Mouse (Mus musculus) liver, embryonic 12.5 days (tissue): Measurements from ENCODE around the gene Serpind1. TPM values are rescaled to one million over a fixed set of nuclear protein-coding genes. Genes with fewer than 3 reads are reported as not detected.
A peak's percentile ranks its signal among the peaks of the same experiment; 100 is the strongest.

ENCODE experiments used
- ATAC-seq: fragments of 200-750 bp; cut with Nextera tagmentation; 2 replicates; pipeline ENCODE4 v1.8.0; 2017; ENCODE audit warnings: moderate number of reproducible peaks, mild to moderate bottlenecking, moderate library complexity
- H3K27ac ChIP-seq: fragments of 300-500 bp; sonication (generic); 2 replicates; pipeline ENCODE4 v1.5.1; 2016; ENCODE audit warnings: mild to moderate bottlenecking
- H3K27me3 ChIP-seq: fragments of 300-500 bp; sonication (generic); replicated peaks from 2 replicates; pipeline ENCODE4 v1.6.1; 2016; ENCODE audit warnings: mild to moderate bottlenecking, moderate library complexity
- H3K36me3 ChIP-seq: fragments of 300-500 bp; sonication (generic); 2 replicates; pipeline ENCODE4 v1.6.1; 2016; ENCODE audit warnings: mild to moderate bottlenecking, moderate library complexity
- H3K4me1 ChIP-seq: fragments of 300-500 bp; sonication (generic); 2 replicates; pipeline ENCODE4 v1.6.1; 2016
- H3K4me2 ChIP-seq: fragments of 300-500 bp; sonication (generic); 2 replicates; pipeline ENCODE4 v1.6.1; 2016; ENCODE audit warnings: mild to moderate bottlenecking, moderate library complexity
- H3K4me3 ChIP-seq: fragments of 300-500 bp; sonication (generic); 2 replicates; pipeline ENCODE4 v1.5.1; 2016; ENCODE audit warnings: mild to moderate bottlenecking, moderate library complexity
- H3K9ac ChIP-seq: fragments of 300-500 bp; sonication (generic); 2 replicates; pipeline ENCODE4 v1.6.1; 2016; ENCODE audit warnings: mild to moderate bottlenecking, moderate library complexity
- H3K9me3 ChIP-seq: fragments of 300-500 bp; sonication (generic); replicated peaks from 2 replicates; pipeline ENCODE4 v1.6.1; 2016; ENCODE audit warnings: mild to moderate bottlenecking, moderate library complexity
- WGBS: fragments of 180-500 bp; shearing (Covaris S2); methylation state at CpG from one replicate; pipeline ENCODE4 v1.1.7; 2016; ENCODE audit not compliant: insufficient replicate concordance; 5-methylcytosine and 5-hydroxymethylcytosine counted together
- polyA plus RNA-seq: library from polyadenylated mRNA; unstranded; fragments of >200 nt; fragmentation: Nextera tagmentation; extraction: Ambion mirVana; gene quantifications from 2 replicates; pipeline ENCODE4 v1.2.1, GENCODE M21; 2016

Gene Serpind1
- 107 and 111 TPM in 2 replicates for polyA plus RNA-seq

- H3K27ac ChIP-seq = peak within 1 kb of the TSS; percentile 64
Observed at GRCm38 (mm10) chr16:17331116-17331515, at the start of gene Serpind1. Serpind1 (plus strand) TSS chr16:17331371.

GRCm38 (mm10) chr16:17283151-17283550 lies 48.0 kb upstream of the Serpind1 start:
- Histone ChIP-seq H3K27me3 (peaks cover 12% of the 10 kb centered on the region), H3K4me3 (no peak overlapping the region), H3K36me3 (peaks cover 53% of the 10 kb centered on the region), H3K27ac (no peak overlapping the region), H3K4me2 (no peak overlapping the region), H3K4me1 (peaks cover 5% of the 10 kb centered on the region), H3K9ac (no peak overlapping the region), H3K9me3 (no peaks in the 10 kb centered on the region)
- ATAC-seq = no peak
- WGBS = 82% methylated on average over 6 of the region's 6 CpGs

More at GRCm38 (mm10) chr16:17331116-17331515, at the start of gene Serpind1:
- peak; percentile 60 for ATAC-seq
- H3K9me3 ChIP-seq = no peaks in the 10 kb centered on the region
- H3K4me3 ChIP-seq = peak within 1 kb of the TSS; percentile 32
- WGBS = 68% methylated on average over 2 of the region's 2 CpGs
- H3K4me1 ChIP-seq = no peaks in the 10 kb centered on the region
- H3K4me2 ChIP-seq = peak within 1 kb of the TSS; percentile 35
- no peaks in the 10 kb centered on the region for H3K27me3 ChIP-seq
- H3K36me3 ChIP-seq = peaks cover 13% of the 10 kb centered on the region
- 0 out of 2 replicates have a peak within 1 kb of the TSS, but pooled peaks have one; percentile 28 for H3K9ac ChIP-seq

GRCm38 (mm10) chr16:17287103-17287502 lies 44.1 kb upstream of the Serpind1 start:
- H3K27me3 ChIP-seq = no peaks in the 10 kb centered on the region
- no peak overlapping the region for H3K27ac ChIP-seq
- H3K9me3 ChIP-seq = no peaks in the 10 kb centered on the region
- no peak overlapping the region for H3K4me2 ChIP-seq
- ATAC-seq = 0 out of 2 replicates have a peak, but pooled peaks have one; percentile 20
- H3K9ac ChIP-seq = no peak overlapping the region
- 0 out of 2 replicates have a peak, but pooled peaks cover 3% of the 10 kb centered on the region for H3K4me1 ChIP-seq
- H3K36me3 ChIP-seq = peaks cover 65% of the 10 kb centered on the region
- no peak overlapping the region for H3K4me3 ChIP-seq
- 71% methylated on average over 2 of the region's 2 CpGs for WGBS

GRCm38 (mm10) chr16:17291016-17291415 lies 40.2 kb upstream of the Serpind1 start:
- no peak for ATAC-seq
- Histone ChIP-seq H3K9me3 (no peaks in the 10 kb centered on the region), H3K27me3 (no peaks in the 10 kb centered on the region), H3K9ac (no peak overlapping the region), H3K4me1 (0 out of 2 replicates have a peak, but pooled peaks cover 3% of the 10 kb centered on the region), H3K36me3 (peaks cover 55% of the 10 kb centered on the region), H3K4me3 (no peak overlapping the region), H3K27ac (no peak overlapping the region), H3K4me2 (no peak overlapping the region)
- WGBS = 85% methylated on average over 2 of the region's 2 CpGs

- Histone ChIP-seq H3K9ac (no peak overlapping the region), H3K4me1 (0 out of 2 replicates have a peak, but pooled peaks cover under 1% of the 10 kb centered on the region), H3K27me3 (no peaks in the 10 kb centered on the region), H3K4me2 (no peak overlapping the region), H3K9me3 (no peaks in the 10 kb centered on the region), H3K4me3 (no peak overlapping the region), H3K27ac (no peak overlapping the region), H3K36me3 (peaks cover 66% of the 10 kb centered on the region)
- WGBS = 2% methylated on average over 2 of the region's 2 CpGs
- no peak for ATAC-seq
Observed at GRCm38 (mm10) chr16:17292751-17293150, 38.4 kb upstream of the Serpind1 start.

- Histone ChIP-seq H3K27me3 (no peaks in the 10 kb centered on the region), H3K4me2 (no peak overlapping the region), H3K9me3 (no peaks in the 10 kb centered on the region), H3K27ac (no peak overlapping the region), H3K4me3 (no peak overlapping the region), H3K36me3 (peaks cover 72% of the 10 kb centered on the region), H3K4me1 (no peaks in the 10 kb centered on the region), H3K9ac (no peak overlapping the region)
- WGBS = 90% methylated on average over 3 of the region's 3 CpGs
- ATAC-seq = no peak
Observed at GRCm38 (mm10) chr16:17300818-17301217, 30.4 kb upstream of the Serpind1 start.

- H3K4me2 ChIP-seq = no peak overlapping the region
- ATAC-seq = no peak
- no peak overlapping the region for H3K9ac ChIP-seq
- H3K27me3 ChIP-seq = no peaks in the 10 kb centered on the region
- no peak overlapping the region for H3K27ac ChIP-seq
- WGBS = 80% methylated on average over 5 of the region's 5 CpGs
- no peaks in the 10 kb centered on the region for H3K9me3 ChIP-seq
- peaks cover 74% of the 10 kb centered on the region for H3K36me3 ChIP-seq
- H3K4me3 ChIP-seq = no peak overlapping the region
- no peaks in the 10 kb centered on the region for H3K4me1 ChIP-seq
Observed at GRCm38 (mm10) chr16:17303521-17304245, 27.5 kb upstream of the Serpind1 start.

- 79% methylated on average over 5 of the region's 5 CpGs for WGBS
- Histone ChIP-seq H3K4me1 (no peaks in the 10 kb centered on the region), H3K9ac (no peak overlapping the region), H3K4me2 (no peak overlapping the region), H3K9me3 (no peaks in the 10 kb centered on the region), H3K27me3 (no peaks in the 10 kb centered on the region), H3K36me3 (peaks cover 73% of the 10 kb centered on the region), H3K4me3 (no peak overlapping the region), H3K27ac (no peak overlapping the region)
- no peak for ATAC-seq
Observed at GRCm38 (mm10) chr16:17307461-17307860, 23.7 kb upstream of the Serpind1 start.

GRCm38 (mm10) chr16:17309036-17309435 lies 22.1 kb upstream of the Serpind1 start:
- H3K4me2 ChIP-seq = no peak overlapping the region
- H3K9me3 ChIP-seq = no peaks in the 10 kb centered on the region
- H3K4me1 ChIP-seq = no peaks in the 10 kb centered on the region
- no peak overlapping the region for H3K4me3 ChIP-seq
- ATAC-seq = no peak
- H3K36me3 ChIP-seq = peaks cover 72% of the 10 kb centered on the region
- WGBS = 81% methylated on average over 10 of the region's 10 CpGs
- no peaks in the 10 kb centered on the region for H3K27me3 ChIP-seq
- H3K27ac ChIP-seq = no peak overlapping the region
- H3K9ac ChIP-seq = no peak overlapping the region

- ATAC-seq = no peak
- H3K27me3 ChIP-seq = no peaks in the 10 kb centered on the region
- peaks cover 82% of the 10 kb centered on the region for H3K36me3 ChIP-seq
- H3K4me2 ChIP-seq = no peak overlapping the region
- H3K9me3 ChIP-seq = no peaks in the 10 kb centered on the region
- no peak overlapping the region for H3K27ac ChIP-seq
- H3K4me1 ChIP-seq = no peaks in the 10 kb centered on the region
- 79% methylated on average over 5 of the region's 5 CpGs for WGBS
- H3K4me3 ChIP-seq = no peak overlapping the region
- no peak overlapping the region for H3K9ac ChIP-seq
Observed at GRCm38 (mm10) chr16:17312531-17312930, 18.6 kb upstream of the Serpind1 start.

GRCm38 (mm10) chr16:17316554-17316953 lies 14.6 kb upstream of the Serpind1 start:
- no peak overlapping the region for H3K4me3 ChIP-seq
- H3K36me3 ChIP-seq = peaks cover 61% of the 10 kb centered on the region
- H3K9ac ChIP-seq = no peak overlapping the region
- H3K27me3 ChIP-seq = no peaks in the 10 kb centered on the region
- no peaks in the 10 kb centered on the region for H3K4me1 ChIP-seq
- ATAC-seq = no peak
- no peak overlapping the region for H3K4me2 ChIP-seq
- no peaks in the 10 kb centered on the region for H3K9me3 ChIP-seq
- no peak overlapping the region for H3K27ac ChIP-seq
- 79% methylated on average over 7 of the region's 7 CpGs for WGBS

GRCm38 (mm10) chr16:17321481-17321880 lies 9.7 kb upstream of the Serpind1 start:
- 85% methylated on average over 5 of the region's 5 CpGs for WGBS
- no peaks in the 10 kb centered on the region for H3K9me3 ChIP-seq
- H3K4me2 ChIP-seq = no peak overlapping the region
- no peak overlapping the region for H3K4me3 ChIP-seq
- no peaks in the 10 kb centered on the region for H3K27me3 ChIP-seq
- ATAC-seq = no peak
- no peaks in the 10 kb centered on the region for H3K4me1 ChIP-seq
- no peak overlapping the region for H3K27ac ChIP-seq
- peaks cover 49% of the 10 kb centered on the region for H3K36me3 ChIP-seq
- no peak overlapping the region for H3K9ac ChIP-seq
